Mouse (Mus musculus) embryo, embryonic 9.5 days (tissue): Measurements from ENCODE around the gene Prss40.
"Not testable (repeated sequence)": the region's sequence is repeated elsewhere in the genome, so short reads cannot be mapped to it uniquely, and the experiment has no call there.

Source experiments
- DNase-seq: peaks from one replicate; pipeline ENCODE4 v3.0.0-alpha.2; 2017; ENCODE audit errors: extremely low spot score

Prss40 gene

DNA sequence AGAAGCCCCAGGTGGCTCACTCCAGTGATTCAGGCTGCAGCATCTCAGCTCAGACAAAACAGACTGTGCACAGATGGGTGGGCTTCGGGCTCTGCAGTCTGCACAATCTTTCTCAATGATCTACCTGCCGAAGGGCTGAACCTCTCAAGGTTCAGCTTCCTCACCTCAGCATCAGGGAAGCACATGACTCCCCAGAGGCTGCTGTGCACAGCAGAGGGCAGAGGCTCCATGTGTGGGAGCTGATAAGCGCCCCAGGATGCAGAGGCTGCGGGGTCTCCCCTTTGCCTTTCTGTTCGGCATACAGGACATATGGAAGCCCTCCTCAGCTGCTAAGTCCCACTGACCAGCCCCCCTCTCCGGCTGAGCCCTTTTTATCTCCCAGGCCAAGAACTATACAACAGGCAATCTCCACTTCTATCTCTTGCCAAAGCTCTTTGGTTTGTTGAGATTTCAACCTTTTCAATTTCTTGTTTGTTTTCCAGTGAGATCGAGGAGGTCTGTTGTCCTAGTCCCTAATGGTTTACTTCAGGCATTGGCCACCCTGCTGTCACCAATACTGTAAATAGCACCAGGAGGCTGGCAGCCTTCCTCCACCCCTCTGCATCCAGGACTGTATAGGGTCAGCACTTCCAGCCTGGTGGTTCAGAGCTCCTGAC is 25.6 kb downstream of the Prss40 start, which contains the start of gene Cfc1:
Gene Cfc1 (plus strand): TSS at position 606 of the 656 bp plus-strand sequence.
- DNase-seq: not testable (repeated sequence)

DNA sequence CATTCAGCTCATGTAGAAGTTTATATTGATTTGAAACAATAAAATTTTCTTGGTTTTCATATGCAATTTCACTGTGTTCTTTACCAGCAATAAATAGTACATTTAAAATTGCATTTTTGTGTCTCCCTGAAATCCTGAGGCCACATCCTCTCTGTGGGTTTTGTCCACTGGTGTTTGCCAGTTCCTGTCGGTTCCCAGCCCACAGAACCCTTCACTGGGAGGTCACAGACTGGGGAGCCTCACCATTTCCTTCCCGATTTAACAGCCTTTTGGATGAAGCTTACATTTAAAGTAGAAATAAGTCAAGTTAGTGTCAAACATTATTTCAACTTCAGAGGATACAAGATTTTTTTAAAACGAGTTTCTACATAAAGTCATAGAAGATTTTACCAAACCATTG is 26.2 kb downstream of the Prss40 start:
- not testable (repeated sequence) for DNase-seq

GRCm38 (mm10) chr1:34523647-34524046 is 37.1 kb downstream of the Prss40 start:
- DNase-seq: no peak

GRCm38 (mm10) chr1:34522850-34523244 is 37.9 kb downstream of the Prss40 start:
- no peak for DNase-seq

DNA sequence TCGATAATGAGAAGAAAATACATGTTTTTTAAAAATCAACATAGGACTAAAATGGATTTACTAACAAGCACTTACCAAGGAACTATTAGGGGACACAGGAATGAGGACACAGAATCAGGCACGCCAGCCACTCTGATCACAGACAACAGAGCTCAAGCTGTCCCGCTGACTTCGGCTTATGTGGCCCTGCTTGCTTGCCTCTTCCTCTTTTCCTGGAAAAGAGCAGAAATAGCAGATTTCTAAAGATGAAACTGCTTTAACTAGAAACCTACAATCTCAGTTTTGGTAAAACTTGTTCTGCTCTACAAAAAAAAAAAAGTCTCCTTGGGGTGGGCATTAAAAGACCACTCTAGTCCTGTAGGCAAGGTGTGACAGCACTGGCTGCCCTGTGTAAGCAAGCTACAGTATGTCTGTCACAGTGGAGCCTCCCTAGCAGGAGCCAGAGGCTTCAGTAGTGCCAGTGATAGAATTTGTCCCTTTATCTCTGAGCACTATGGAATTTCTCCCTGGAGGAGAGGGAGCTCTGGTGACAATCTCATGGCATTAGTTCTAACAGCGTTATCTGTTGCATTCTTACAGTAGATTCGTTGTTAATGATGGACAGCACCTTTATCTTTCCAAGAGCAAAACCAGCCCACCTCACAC is 38.4 kb downstream of the Prss40 start:
- no peak for DNase-seq

GRCm38 (mm10) chr1:34518259-34518658 is 42.5 kb downstream of the Prss40 start:
- DNase-seq: no peak

DNA sequence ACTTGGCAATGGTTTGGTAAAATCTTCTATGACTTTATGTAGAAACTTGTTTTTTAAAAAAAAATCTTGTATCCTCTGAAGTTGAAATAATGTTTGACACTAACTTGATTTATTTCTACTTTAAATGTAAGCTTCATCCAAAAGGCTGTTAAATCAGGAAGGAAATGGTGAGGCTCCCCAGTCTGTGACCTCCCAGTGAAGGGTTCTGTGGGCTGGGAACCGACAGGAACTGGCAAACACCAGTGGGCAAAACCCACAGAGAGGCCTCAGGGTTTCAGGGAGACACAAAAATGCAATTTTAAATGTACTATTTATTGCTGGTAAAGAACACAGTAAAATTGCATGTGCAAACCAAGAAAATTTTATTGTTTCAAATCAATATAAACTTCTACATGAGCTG is 42.9 kb downstream of the Prss40 start:
- DNase-seq: not testable (repeated sequence)

DNA sequence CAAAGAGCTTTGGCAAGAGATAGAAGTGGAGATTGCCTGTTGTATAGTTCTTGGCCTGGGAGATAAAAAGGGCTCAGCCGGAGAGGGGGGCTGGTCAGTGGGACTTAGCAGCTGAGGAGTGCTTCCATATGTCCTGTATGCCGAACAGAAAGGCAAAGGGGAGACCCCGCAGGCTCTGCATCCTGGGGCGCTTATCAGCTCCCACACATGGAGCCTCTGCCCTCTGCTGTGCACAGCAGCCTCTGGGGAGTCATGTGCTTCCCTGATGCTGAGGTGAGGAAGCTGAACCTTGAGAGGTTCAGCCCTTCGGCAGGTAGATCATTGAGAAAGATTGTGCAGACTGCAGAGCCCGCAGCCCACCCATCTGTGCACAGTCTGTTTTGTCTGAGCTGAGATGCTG is 43.4 kb downstream of the Prss40 start:
- not testable (repeated sequence) for DNase-seq

DNA sequence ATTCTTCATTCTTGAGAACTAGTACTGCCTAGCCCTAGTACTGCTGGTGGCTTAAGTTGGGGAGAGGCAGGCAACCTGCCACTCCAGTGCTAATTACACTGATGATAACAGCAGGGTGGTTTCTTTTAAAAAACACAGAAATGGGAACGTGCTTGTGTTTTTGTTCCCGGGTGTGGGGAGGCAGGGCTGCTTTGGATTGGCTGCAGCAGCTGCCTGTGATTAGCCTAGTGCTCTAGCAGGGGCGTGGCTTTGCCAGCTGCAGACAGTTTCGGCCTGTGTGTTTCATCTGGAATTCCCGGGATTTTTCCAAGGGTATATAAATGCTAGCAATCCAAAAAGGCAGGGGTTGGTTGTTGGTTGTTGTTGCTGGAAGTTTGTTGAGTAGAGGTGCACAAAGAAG is 44.1 kb downstream of the Prss40 start:
- no peak for DNase-seq

DNA sequence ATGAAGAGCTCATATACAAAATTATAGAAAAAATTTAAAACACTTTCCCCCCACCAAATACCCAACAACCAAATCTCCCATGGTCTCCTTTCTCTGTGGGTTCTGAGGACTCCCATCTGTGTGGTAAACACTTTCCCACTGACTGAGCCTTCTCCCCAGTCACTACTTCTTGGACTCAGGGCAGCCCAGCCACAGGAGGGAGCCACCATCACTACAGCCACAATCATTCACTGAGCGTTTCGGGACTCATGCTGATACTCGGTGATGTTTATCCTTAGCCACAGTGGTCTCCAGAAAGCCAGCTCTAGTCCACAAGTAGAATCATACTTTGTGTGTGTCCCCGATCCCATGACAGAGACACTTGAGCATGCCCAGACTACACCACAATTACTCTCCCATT is 47.7 kb downstream of the Prss40 start:
- DNase-seq: no peak

GRCm38 (mm10) chr1:34511027-34511426 is 49.7 kb downstream of the Prss40 start:
- DNase-seq: peak; percentile 65

DNA sequence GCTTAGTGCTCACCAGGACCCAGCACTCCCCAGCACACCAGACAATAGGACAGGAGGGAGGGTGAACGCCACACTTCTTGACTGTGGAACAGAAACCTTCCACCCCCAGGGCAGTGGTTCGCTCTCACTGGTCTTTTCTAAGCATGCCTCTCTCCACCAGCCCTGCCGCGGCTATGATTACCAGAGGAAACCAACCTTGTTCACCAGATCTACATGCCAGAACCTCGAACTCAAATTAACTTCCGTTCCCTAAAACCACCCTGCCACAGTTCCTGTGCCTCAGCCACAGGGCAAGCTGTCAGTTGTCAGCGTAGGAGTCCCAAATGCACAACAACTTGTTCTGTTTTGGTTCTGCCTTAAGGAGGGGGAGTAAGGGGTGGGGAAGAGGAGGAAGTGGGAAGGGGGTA is 50.2 kb downstream of the Prss40 start:
- peak; percentile 13 for DNase-seq

DNA sequence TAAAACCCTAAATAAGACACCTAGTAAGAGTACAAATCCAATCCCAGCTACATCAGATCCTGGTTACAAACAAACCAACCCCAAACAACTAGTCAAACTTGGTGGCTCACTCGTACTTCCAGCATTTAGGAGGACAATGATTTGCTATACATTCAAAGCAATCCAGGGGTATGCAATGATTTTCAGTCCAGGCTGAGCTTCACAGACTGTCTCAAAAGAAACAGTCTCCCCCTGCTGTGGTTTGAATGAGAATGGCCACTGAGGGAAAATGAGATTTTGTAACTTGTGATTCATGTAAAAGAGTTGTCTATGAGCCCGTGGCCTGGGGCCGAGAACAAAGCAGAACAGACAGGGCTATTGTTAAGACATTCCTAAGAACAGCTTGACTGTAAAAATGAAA is 52.8 kb downstream of the Prss40 start:
- DNase-seq: no peak

DNA sequence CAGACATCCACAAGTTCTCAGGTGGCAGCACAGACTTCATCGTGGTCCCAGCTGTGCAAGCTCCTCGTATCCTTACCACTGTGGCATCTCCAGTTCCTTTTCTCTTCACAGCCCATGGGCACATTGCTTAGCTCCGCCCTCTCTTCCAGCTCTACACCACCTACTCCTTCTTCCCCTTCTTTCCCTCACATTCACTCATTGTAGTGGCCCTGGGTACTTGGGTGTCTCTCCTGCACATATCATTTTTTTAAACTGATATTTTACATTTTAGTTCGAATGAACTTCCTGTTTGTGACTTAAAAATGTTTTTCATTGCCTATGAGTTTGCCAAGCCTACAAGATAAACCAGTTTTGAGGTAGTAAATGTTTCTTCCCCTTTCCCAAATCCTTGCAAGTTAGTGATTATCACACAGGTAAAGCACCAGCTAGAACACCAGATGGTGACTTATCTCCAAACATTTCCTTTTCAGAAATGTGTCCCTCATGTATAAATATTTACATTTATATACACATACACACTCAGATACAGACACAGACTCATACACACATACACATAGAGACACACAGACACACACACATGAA is 54.7 kb downstream of the Prss40 start:
- no peak for DNase-seq

DNA sequence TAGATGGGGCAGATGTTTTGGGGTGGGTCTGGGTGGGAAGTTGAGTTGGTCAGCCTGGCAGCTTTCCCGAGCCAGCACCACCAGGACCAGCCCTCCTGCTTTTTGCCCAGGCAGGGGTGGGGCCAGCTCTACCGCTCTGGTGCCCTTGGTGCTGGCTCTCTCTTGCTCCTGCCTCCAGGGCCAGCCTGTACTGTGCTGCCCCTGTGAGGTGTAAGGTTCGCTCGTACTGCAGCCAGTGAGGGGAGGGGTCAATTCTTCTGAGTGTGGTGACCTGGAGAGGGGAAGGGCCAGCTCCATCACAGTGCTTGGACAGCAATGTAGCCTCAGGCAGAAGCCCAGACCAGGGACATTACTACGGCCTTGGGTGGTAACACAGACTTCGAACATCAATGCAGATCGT is 55.4 kb downstream of the Prss40 start:
- DNase-seq: no peak

DNA sequence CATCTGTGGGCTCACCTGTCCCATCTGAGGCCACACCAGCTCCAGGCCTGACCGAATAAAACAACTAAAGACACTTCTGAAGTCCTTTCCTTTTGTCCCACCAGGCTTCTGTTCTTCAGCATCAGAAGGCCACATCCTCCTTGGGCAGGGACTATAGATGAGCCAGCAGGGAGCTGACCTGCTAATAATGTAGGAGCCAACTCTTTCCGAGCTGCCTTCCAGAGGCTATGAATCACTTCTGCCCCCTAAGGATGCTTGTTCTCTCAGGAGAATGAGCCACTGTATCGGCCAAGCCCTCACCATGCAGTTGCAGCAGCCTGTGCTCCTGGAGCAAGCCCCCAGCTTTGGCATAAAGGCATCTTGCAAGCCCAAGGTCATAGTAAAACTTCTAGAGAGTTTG is 57.8 kb downstream of the Prss40 start:
- no peak for DNase-seq
